In the genomic region with DNA sequence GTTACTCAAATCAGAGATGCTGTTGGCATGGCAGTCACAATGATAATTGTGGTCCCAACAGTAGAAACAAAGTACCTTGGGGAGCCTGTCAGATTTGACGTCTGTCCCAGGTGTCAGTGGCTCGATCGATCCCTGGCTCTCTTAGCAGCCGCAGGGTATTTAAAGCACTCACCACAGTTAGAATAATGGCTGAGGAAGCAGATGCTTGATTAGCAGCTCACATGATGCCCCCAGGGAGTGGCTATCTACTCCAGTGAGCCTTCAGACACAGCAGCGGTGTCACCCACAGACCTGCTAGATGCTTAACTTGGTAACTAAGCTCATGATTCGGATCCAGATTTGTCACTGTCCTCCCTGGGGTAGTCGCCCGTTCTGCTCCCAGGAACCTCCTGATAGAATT, we compare ENCODE assay signal across 15 mouse cellular contexts. TPM values are rescaled to one million over a fixed set of nuclear protein-coding genes. Genes with fewer than 3 reads are reported as not detected.
A peak's percentile ranks its signal among the peaks of the same experiment; 100 is the strongest.
DNase-seq lines count a peak whose midpoint lies in the region; ATAC-seq and TF ChIP-seq lines count a peak whose summit lies in the region.
"Had no signal": no experiment of that assay in that cellular context is flagged by ENCODE, and none has a peak within 500 bp of the region (broad histone marks: within the 10 kb centered on the region; RNA-seq: fewer than 3 reads in every experiment).

No protein-coding gene starts in this region.

- H3K27me3 ChIP-seq in midbrain, embryonic 11.5 days (ENCODE audit: control insufficient read depth, insufficient read depth, low read length) = no peaks in the 10 kb centered on the region
- H3K27me3 ChIP-seq in midbrain, embryonic 10.5 days (ENCODE audit: low read depth, poor library complexity, severe bottlenecking) = no peaks in the 10 kb centered on the region
- peaks cover 2% of the 10 kb centered on the region; the same call in 1 of the 2 replicates for H3K27me3 ChIP-seq in G1E (ENCODE audit: insufficient read depth, low read length)
- no peaks in the 10 kb centered on the region for H3K27me3 ChIP-seq in hindbrain, embryonic 13.5 days
- no peaks in the 10 kb centered on the region for H3K27me3 ChIP-seq in forebrain, postnatal 0 days (ENCODE audit: insufficient read depth, low read length)
- H3K27me3 ChIP-seq: forebrain, embryonic 13.5 days; liver, embryonic 12.5 days had no signal

- H3K9ac ChIP-seq in midbrain, embryonic 11.5 days (ENCODE audit: low read length) = no peak overlapping the region
- no peak overlapping the region for H3K9ac ChIP-seq in hindbrain, embryonic 13.5 days
- H3K9ac ChIP-seq in forebrain, postnatal 0 days = no peak overlapping the region
- H3K9ac ChIP-seq: forebrain, embryonic 13.5 days; liver, embryonic 12.5 days had no signal

- ATAC-seq in midbrain, embryonic 11.5 days (ENCODE audit: low FRiP score) = 0 out of 2 replicates have a peak, but pooled peaks have one; percentile 9
- ATAC-seq in G1E (ENCODE audit: extremely low read depth, insufficient number of reproducible peaks, low FRiP score, poor library complexity, severe bottlenecking) = peak; percentile 47
- no peak for ATAC-seq in hindbrain, embryonic 13.5 days (ENCODE audit: low FRiP score)
- ATAC-seq in forebrain, postnatal 0 days = no peak
- ATAC-seq: forebrain, embryonic 13.5 days had no signal

- TF ChIP-seq CTCF in G1E (IDR thresholded peaks at IDR 0.05; ENCODE audit: low read depth, low read length) = no peak
- no peak for TF ChIP-seq CTCF in forebrain, postnatal 0 days (IDR thresholded peaks at IDR 0.05; ENCODE audit: low read depth)

- 64% methylated on average over 8 of the region's 8 CpGs for WGBS in midbrain, embryonic 11.5 days
- 57% methylated on average over 8 of the region's 8 CpGs for WGBS in midbrain, embryonic 10.5 days
- WGBS in hindbrain, embryonic 13.5 days = 36% methylated on average over 8 of the region's 8 CpGs
- 61% methylated on average over 8 of the region's 8 CpGs for WGBS in forebrain, postnatal 0 days

- no peak overlapping the region for H3K27ac ChIP-seq in midbrain, embryonic 11.5 days (ENCODE audit: low read depth, low read length)
- no peak overlapping the region for H3K27ac ChIP-seq in midbrain, embryonic 10.5 days (replicated peaks)
- H3K27ac ChIP-seq in hindbrain, embryonic 13.5 days = no peak overlapping the region
- H3K27ac ChIP-seq in forebrain, postnatal 0 days (ENCODE audit: low read depth, low read length) = no peak overlapping the region
- H3K27ac ChIP-seq: forebrain, embryonic 13.5 days; layer of hippocampus, adult 2 months; liver, embryonic 12.5 days had no signal

- no peak overlapping the region for H3K4me3 ChIP-seq in midbrain, embryonic 11.5 days (ENCODE audit: low read depth, low read length)
- no peak overlapping the region for H3K4me3 ChIP-seq in midbrain, embryonic 10.5 days
- no peak overlapping the region for H3K4me3 ChIP-seq in G1E (ENCODE audit: low read depth, low read length)
- H3K4me3 ChIP-seq in hindbrain, embryonic 13.5 days = no peak overlapping the region
- H3K4me3 ChIP-seq in forebrain, postnatal 0 days (ENCODE audit: low read depth, low read length) = no peak overlapping the region
- H3K4me3 ChIP-seq: forebrain, embryonic 13.5 days; layer of hippocampus, adult 2 months; liver, embryonic 12.5 days had no signal

- no peaks in the 10 kb centered on the region for H3K36me3 ChIP-seq in midbrain, embryonic 11.5 days (ENCODE audit: control insufficient read depth, insufficient read depth, low read length)
- no peaks in the 10 kb centered on the region for H3K36me3 ChIP-seq in midbrain, embryonic 10.5 days
- H3K36me3 ChIP-seq in G1E (replicated peaks) = no peaks in the 10 kb centered on the region
- H3K36me3 ChIP-seq in hindbrain, embryonic 13.5 days = no peaks in the 10 kb centered on the region
- no peaks in the 10 kb centered on the region for H3K36me3 ChIP-seq in forebrain, postnatal 0 days (ENCODE audit: insufficient read depth)
- H3K36me3 ChIP-seq: liver, embryonic 12.5 days had no signal

- no peak for DNase-seq in midbrain, embryonic 11.5 days (ENCODE audit: low spot score, missing footprints)
- DNase-seq in midbrain, embryonic 10.5 days (ENCODE audit: low spot score) = no peak
- no peak for DNase-seq in G1E (ENCODE audit: low spot score)
- DNase-seq in spleen, postnatal 36 days (ENCODE audit: low spot score in 2 of 2) = peak; percentile 64 to 65
- no peak for DNase-seq in forebrain, postnatal 0 days
- DNase-seq in layer of hippocampus, adult 18-20 months (ENCODE audit: low spot score in 2 of 2) = no peak
- DNase-seq: adrenal gland, postnatal 36 days; cerebellum, adult 11 months; heart, postnatal 4 days; lung, postnatal 4 days; thymus, postnatal 25 days had no signal

- H3K4me1 ChIP-seq in midbrain, embryonic 11.5 days (ENCODE audit: control insufficient read depth, insufficient read depth, low read length) = no peaks in the 10 kb centered on the region
- no peaks in the 10 kb centered on the region for H3K4me1 ChIP-seq in midbrain, embryonic 10.5 days
- H3K4me1 ChIP-seq in G1E (ENCODE audit: insufficient read depth, low read depth, low read length) = peaks cover 21% of the 10 kb centered on the region
- H3K4me1 ChIP-seq in hindbrain, embryonic 13.5 days (replicated peaks) = peaks cover 7% of the 10 kb centered on the region
- H3K4me1 ChIP-seq in forebrain, postnatal 0 days (ENCODE audit: insufficient read depth) = no peaks in the 10 kb centered on the region
- H3K4me1 ChIP-seq: forebrain, embryonic 13.5 days had no signal

- H3K9me3 ChIP-seq in midbrain, embryonic 11.5 days (ENCODE audit: control insufficient read depth, low read length) = no peaks in the 10 kb centered on the region
- H3K9me3 ChIP-seq in midbrain, embryonic 10.5 days (replicated peaks) = no peaks in the 10 kb centered on the region
- no peaks in the 10 kb centered on the region for H3K9me3 ChIP-seq in G1E (replicated peaks)
- H3K9me3 ChIP-seq in hindbrain, embryonic 13.5 days = no peaks in the 10 kb centered on the region
- no peaks in the 10 kb centered on the region for H3K9me3 ChIP-seq in forebrain, postnatal 0 days (ENCODE audit: low read length)
- H3K9me3 ChIP-seq: forebrain, embryonic 13.5 days; liver, embryonic 12.5 days had no signal

- H3K4me2 ChIP-seq in midbrain, embryonic 11.5 days = no peak overlapping the region
- H3K4me2 ChIP-seq in hindbrain, embryonic 13.5 days = 0 out of 2 replicates have a peak overlapping the region, but pooled peaks have one; percentile 6
- H3K4me2 ChIP-seq in forebrain, postnatal 0 days (ENCODE audit: low read depth) = no peak overlapping the region
- H3K4me2 ChIP-seq: forebrain, embryonic 13.5 days; liver, embryonic 12.5 days had no signal

RNA-seq across cellular contexts. Expression of gene Ttyh1, which starts 28.0 kb away (rescaled TPM):
- 33.8 and 43.6 TPM in 2 replicates for polyA plus RNA-seq in midbrain, embryonic 11.5 days (2014; fragmentation: Nextera tagmentation; extraction: Ambion mirVana)
- 21.9 and 45.3 TPM in 2 replicates for polyA plus RNA-seq in midbrain, embryonic 10.5 days (2016; fragmentation: Nextera tagmentation; extraction: Ambion mirVana)
- not detected in 2 replicates for total RNA-seq in G1E (2014; fragmentation: Nextera tagmentation)
- total RNA-seq in G1E (2017) = 0.06 and 0.11 TPM in 2 replicates
- not detected in 2 replicates for polyA plus RNA-seq in G1E (2012)
- polyA plus RNA-seq in hindbrain, embryonic 13.5 days (2015; fragmentation: Nextera tagmentation; extraction: Ambion mirVana) = 132 and 138 TPM in 2 replicates
- 180 and 204 TPM in 2 replicates for total RNA-seq in forebrain, postnatal 0 days (2014; rRNA removed)
- polyA plus RNA-seq in forebrain, postnatal 0 days (2015; fragmentation: Nextera tagmentation; extraction: Ambion mirVana) = 90.0 and 160 TPM in 2 replicates
- 100 to 1,000 TPM; 572 to 597 TPM for total RNA-seq in layer of hippocampus, adult 18-20 months (2021)

RNA-seq across cellular contexts. Expression of gene Lair1, which starts 28.2 kb away (rescaled TPM):
- polyA plus RNA-seq in midbrain, embryonic 11.5 days (2014; fragmentation: Nextera tagmentation; extraction: Ambion mirVana) = 1.1 and 1.5 TPM in 2 replicates
- 0.47 and 1.3 TPM in 2 replicates for polyA plus RNA-seq in midbrain, embryonic 10.5 days (2016; fragmentation: Nextera tagmentation; extraction: Ambion mirVana)
- total RNA-seq in G1E (2014; fragmentation: Nextera tagmentation) (0.45 TPM in 1 of 2 replicates, not detected in the other), G1E (2017) (3.4 and 4.3 TPM in 2 replicates)
- 0.02 and 0.03 TPM in 2 replicates for polyA plus RNA-seq in G1E (2012)
- polyA plus RNA-seq in hindbrain, embryonic 13.5 days (2015; fragmentation: Nextera tagmentation; extraction: Ambion mirVana) = 2.8 and 4.1 TPM in 2 replicates
- total RNA-seq in forebrain, postnatal 0 days (2014; rRNA removed) = 2.0 and 3.2 TPM in 2 replicates
- polyA plus RNA-seq in forebrain, postnatal 0 days (2015; fragmentation: Nextera tagmentation; extraction: Ambion mirVana) = 1.3 and 2.2 TPM in 2 replicates
- 1 to 10 TPM; 4.9 to 7.1 TPM for total RNA-seq in layer of hippocampus, adult 18-20 months (2021)

RNA-seq across cellular contexts. Expression of gene Leng8, which starts 45.7 kb away (rescaled TPM):
- polyA plus RNA-seq in midbrain, embryonic 11.5 days (2014; fragmentation: Nextera tagmentation; extraction: Ambion mirVana) = 44.4 and 45.6 TPM in 2 replicates
- polyA plus RNA-seq in midbrain, embryonic 10.5 days (2016; fragmentation: Nextera tagmentation; extraction: Ambion mirVana) = 63.1 and 82.0 TPM in 2 replicates
- 125 and 154 TPM in 2 replicates for total RNA-seq in G1E (2014; fragmentation: Nextera tagmentation)
- 37.5 and 40.8 TPM in 2 replicates for total RNA-seq in G1E (2017)
- 132 and 135 TPM in 2 replicates for polyA plus RNA-seq in G1E (2012)
- polyA plus RNA-seq in hindbrain, embryonic 13.5 days (2015; fragmentation: Nextera tagmentation; extraction: Ambion mirVana) = 77.0 and 79.4 TPM in 2 replicates
- total RNA-seq in forebrain, postnatal 0 days (2014; rRNA removed) = 124 and 174 TPM in 2 replicates
- 20.5 and 35.8 TPM in 2 replicates for polyA plus RNA-seq in forebrain, postnatal 0 days (2015; fragmentation: Nextera tagmentation; extraction: Ambion mirVana)
- total RNA-seq in layer of hippocampus, adult 18-20 months (2021) = 100 to 1,000 TPM; 139 to 159 TPM

RNA-seq across cellular contexts. Expression of gene Leng9, which starts 59.0 kb away (rescaled TPM):
- 1.5 and 2.0 TPM in 2 replicates for polyA plus RNA-seq in midbrain, embryonic 11.5 days (2014; fragmentation: Nextera tagmentation; extraction: Ambion mirVana)
- polyA plus RNA-seq in midbrain, embryonic 10.5 days (2016; fragmentation: Nextera tagmentation; extraction: Ambion mirVana) = 1.4 and 1.9 TPM in 2 replicates
- 4.6 and 5.4 TPM in 2 replicates for total RNA-seq in G1E (2014; fragmentation: Nextera tagmentation)
- total RNA-seq in G1E (2017) = 3.7 TPM in 2 replicates
- 1.8 and 2.9 TPM in 2 replicates for polyA plus RNA-seq in G1E (2012)
- polyA plus RNA-seq in hindbrain, embryonic 13.5 days (2015; fragmentation: Nextera tagmentation; extraction: Ambion mirVana) = 4.7 TPM in 2 replicates
- total RNA-seq in forebrain, postnatal 0 days (2014; rRNA removed) = 5.1 and 5.5 TPM in 2 replicates
- polyA plus RNA-seq in forebrain, postnatal 0 days (2015; fragmentation: Nextera tagmentation; extraction: Ambion mirVana) = 4.4 and 4.8 TPM in 2 replicates
- total RNA-seq in layer of hippocampus, adult 18-20 months (2021) = 1 to 10 TPM; 5.1 to 5.9 TPM

Comparison
In these comparisons a context has a peak if more than half of its experiments do, and no peak if none do; other contexts are left out.
1. ATAC-seq: peak in midbrain, embryonic 11.5 days (single experiment) and G1E (single experiment); none in hindbrain, embryonic 13.5 days (single experiment) and forebrain, postnatal 0 days (single experiment).
2. DNase-seq: peak in spleen, postnatal 36 days (2 of 2); none in midbrain, embryonic 11.5 days (single experiment), midbrain, embryonic 10.5 days (single experiment), G1E (single experiment), forebrain, postnatal 0 days (single experiment) and layer of hippocampus, adult 18-20 months (0 of 2).
3. RNA of gene Ttyh1, which starts 28.0 kb away (polyA plus RNA-seq): 90.0 to 160 TPM in forebrain, postnatal 0 days, 132 to 138 TPM in hindbrain, embryonic 13.5 days, 33.8 to 43.6 TPM in midbrain, embryonic 11.5 days and 21.9 to 45.3 TPM in midbrain, embryonic 10.5 days; not detected in G1E; every median in the first group is over 10 times any median in the second.